23 mouse cellular contexts compared by ENCODE assay signal in genomic region chr2:168543026-168543425, GRCm38 (mm10).
"Had no signal": no experiment of that assay in that cellular context is flagged by ENCODE, and none has a peak within 500 bp of the region (broad histone marks: within the 10 kb centered on the region; RNA-seq: fewer than 3 reads in every experiment).

No protein-coding gene starts in this region.

- H3K9ac ChIP-seq: heart, embryonic 12.5 days; hindbrain, embryonic 13.5 days; hindbrain, embryonic 15.5 days; kidney, embryonic 15.5 days; limb, embryonic 12.5 days; liver, embryonic 14.5 days had no signal

- H3K36me3 ChIP-seq: heart, embryonic 10.5 days; heart, embryonic 12.5 days; hindbrain, embryonic 13.5 days; hindbrain, embryonic 15.5 days; kidney, embryonic 15.5 days; limb, embryonic 12.5 days had no signal

- H3K4me3 ChIP-seq: heart, embryonic 10.5 days; heart, embryonic 12.5 days; hindbrain, embryonic 13.5 days; hindbrain, embryonic 15.5 days; kidney, embryonic 15.5 days; limb, embryonic 12.5 days had no signal

- H3K27me3 ChIP-seq: hindbrain, embryonic 15.5 days had no signal

- DNase-seq: gastrocnemius, postnatal 25 days; heart, adult 18-20 months; heart, postnatal 10 days; kidney, adult 11 months; kidney, adult 2 months; kidney, adult 9 months; kidney, postnatal 14 days; kidney, postnatal 36 days; layer of hippocampus, adult 9-11 months; layer of hippocampus, postnatal 36 days; left cerebral cortex, postnatal 4 days; liver had no signal

- ATAC-seq: hindbrain, postnatal 0 days; intestine, embryonic 16.5 days had no signal

- H3K27ac ChIP-seq: heart, embryonic 10.5 days; hindbrain, embryonic 15.5 days; hindbrain, postnatal 0 days; kidney, postnatal 0 days; liver, embryonic 14.5 days had no signal

- H3K4me2 ChIP-seq: heart, embryonic 12.5 days; hindbrain, embryonic 13.5 days; hindbrain, embryonic 15.5 days; kidney, embryonic 15.5 days; limb, embryonic 12.5 days; liver, embryonic 11.5 days had no signal

- H3K9me3 ChIP-seq: heart, embryonic 10.5 days; heart, embryonic 12.5 days; hindbrain, embryonic 13.5 days; hindbrain, embryonic 15.5 days; kidney, embryonic 15.5 days; limb, embryonic 12.5 days had no signal
